Mouse (Mus musculus): Measurements from ENCODE around the gene Csf2ra.

DNA sequence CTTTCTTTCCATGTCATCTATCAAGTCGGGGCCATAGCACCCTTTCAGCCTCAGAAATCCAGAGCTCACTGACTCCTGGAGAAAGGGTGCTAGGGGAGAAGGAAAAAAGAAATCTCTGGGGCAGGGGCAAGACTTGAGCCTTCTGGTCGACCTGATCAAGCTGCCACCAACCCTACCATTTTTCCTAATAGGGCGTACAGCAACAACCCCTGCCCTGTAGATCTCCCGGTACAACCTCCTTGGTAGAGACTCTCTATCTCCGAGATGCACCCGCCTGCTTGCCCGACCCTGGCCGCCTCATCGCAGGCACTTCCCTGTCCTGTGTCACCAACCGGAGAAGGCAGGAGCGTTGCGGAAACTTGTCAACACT is 38.0 kb upstream of the Csf2ra start:
- TF ChIP-seq CTCF (IDR thresholded peaks at IDR 0.05; ENCODE audit: insufficient read depth, low read depth, low read length) (no peak), POLR2A (IDR thresholded peaks at IDR 0.05; ENCODE audit: insufficient read depth, low read depth, low read length) (no peak)
